Comparison of ENCODE assay signal across 22 mouse cellular contexts in the genomic region with DNA sequence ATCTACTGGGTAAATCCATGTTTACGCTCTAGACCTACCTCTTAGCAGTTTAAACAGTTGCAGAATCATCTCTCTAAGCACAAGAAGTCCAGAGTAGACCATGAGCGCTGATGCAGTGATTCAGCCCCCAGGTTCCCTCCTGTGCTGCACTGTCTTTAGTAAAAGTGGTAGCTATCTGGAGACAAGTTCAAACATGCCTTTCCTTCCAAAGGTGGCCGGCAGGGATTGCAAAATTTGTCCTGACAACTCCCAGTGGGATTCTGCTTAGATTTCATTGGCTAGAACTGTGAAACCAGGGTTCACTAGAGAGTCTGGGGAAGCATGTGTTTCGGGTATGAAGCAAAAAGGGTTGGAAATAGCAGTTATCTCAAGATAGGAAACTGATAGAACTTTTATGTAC.
DNase-seq lines count a peak whose midpoint lies in the region; ATAC-seq and TF ChIP-seq lines count a peak whose summit lies in the region.
"Had no signal": no experiment of that assay in that cellular context is flagged by ENCODE, and none has a peak within 500 bp of the region (broad histone marks: within the 10 kb centered on the region; RNA-seq: fewer than 3 reads in every experiment).

No protein-coding gene starts in this region.

- H3K4me1 ChIP-seq in liver, adult 2 months (ENCODE audit: control insufficient read depth, insufficient read depth, low read length), result peaks cover 2% of the 10 kb centered on the region; the same call in 1 of the 2 replicates
- H3K4me1 ChIP-seq in liver, embryonic 12.5 days, result no peaks in the 10 kb centered on the region
- no peaks in the 10 kb centered on the region for H3K4me1 ChIP-seq in hindbrain, embryonic 10.5 days (replicated peaks)
- H3K4me1 ChIP-seq: embryonic facial prominence, embryonic 15.5 days; forebrain, embryonic 15.5 days; liver, embryonic 13.5 days; lung, embryonic 15.5 days; midbrain, embryonic 13.5 days had no signal

- peaks cover 31% of the 10 kb centered on the region for H3K36me3 ChIP-seq in liver, adult 2 months (ENCODE audit: control insufficient read depth, insufficient read depth, low read length)
- H3K36me3 ChIP-seq in liver, embryonic 12.5 days, result peaks cover 46% of the 10 kb centered on the region
- H3K36me3 ChIP-seq in hindbrain, embryonic 10.5 days, result peaks cover 45% of the 10 kb centered on the region

- intact Hi-C loops in left cerebral cortex, postnatal 14 days (cut with DNase I), result no loop called here

- peak; percentile 42 for DNase-seq in adrenal gland, postnatal 14 days
- DNase-seq in adrenal gland, postnatal 25 days, result no peak
- DNase-seq in liver, adult 2 months (ENCODE audit: extremely low read depth, low read depth, low spot score), result peak; percentile 72
- peak; percentile 76 for DNase-seq in adipocyte (ENCODE audit: low spot score)
- no peak for DNase-seq in hindbrain, embryonic 10.5 days (ENCODE audit: low spot score)
- DNase-seq in left cerebral cortex, postnatal 14 days (ENCODE audit: low spot score in 2 of 2), result no peak
- DNase-seq: cerebellum, adult 11-12 months; cerebellum, postnatal 14 days; kidney, postnatal 4 days; liver, embryonic 13.5 days; lung, postnatal 36 days; right cerebral cortex, postnatal 14 days had no signal

- TF ChIP-seq CTCF in liver, adult 2 months (IDR thresholded peaks at IDR 0.05; ENCODE audit: low read depth, low read length), result no peak

- no peaks in the 10 kb centered on the region for H3K27me3 ChIP-seq in liver, adult 2 months (ENCODE audit: control insufficient read depth, insufficient read depth, low read length)
- no peaks in the 10 kb centered on the region for H3K27me3 ChIP-seq in liver, embryonic 12.5 days (replicated peaks)
- H3K27me3 ChIP-seq in hindbrain, embryonic 10.5 days (ENCODE audit: insufficient read depth, poor library complexity, severe bottlenecking), result no peaks in the 10 kb centered on the region
- H3K27me3 ChIP-seq: embryonic facial prominence, embryonic 15.5 days; forebrain, embryonic 15.5 days; liver, embryonic 13.5 days; lung, embryonic 15.5 days; megakaryocyte, embryonic 14.5 days; midbrain, embryonic 13.5 days had no signal

- H3K9ac ChIP-seq in liver, adult 2 months (ENCODE audit: low read depth, low read length), result no peak overlapping the region
- H3K9ac ChIP-seq in liver, embryonic 12.5 days, result no peak overlapping the region
- H3K9ac ChIP-seq: embryonic facial prominence, embryonic 15.5 days; forebrain, embryonic 15.5 days; liver, embryonic 13.5 days; lung, embryonic 15.5 days; midbrain, embryonic 13.5 days had no signal

- no peak overlapping the region for H3K4me2 ChIP-seq in liver, embryonic 12.5 days
- H3K4me2 ChIP-seq: embryonic facial prominence, embryonic 15.5 days; forebrain, embryonic 15.5 days; heart, embryonic 11.5 days; liver, embryonic 13.5 days; lung, embryonic 15.5 days; midbrain, embryonic 13.5 days had no signal

- WGBS in liver, adult 2 months, result 28% methylated on average over 4 of the region's 4 CpGs
- 87% methylated on average over 4 of the region's 4 CpGs for WGBS in liver, embryonic 12.5 days (ENCODE audit: insufficient replicate concordance)
- 81% methylated on average over 4 of the region's 4 CpGs for WGBS in hindbrain, embryonic 10.5 days

- H3K9me3 ChIP-seq in liver, embryonic 12.5 days (replicated peaks), result no peaks in the 10 kb centered on the region
- H3K9me3 ChIP-seq in hindbrain, embryonic 10.5 days, result no peaks in the 10 kb centered on the region
- H3K9me3 ChIP-seq: embryonic facial prominence, embryonic 15.5 days; forebrain, embryonic 15.5 days; liver, embryonic 13.5 days; lung, embryonic 15.5 days; megakaryocyte, embryonic 14.5 days; midbrain, embryonic 13.5 days had no signal

- peaks cover 3% of the 10 kb centered on the region; the same call in 1 of the 2 replicates for H3K79me2 ChIP-seq in liver, adult 2 months (ENCODE audit: control insufficient read depth, insufficient read depth, low read length)

- no peak for TF ChIP-seq POLR2A in liver, adult 2 months (IDR thresholded peaks at IDR 0.05; ENCODE audit: extremely low read depth, insufficient read depth, low read length)

- no peak overlapping the region for H3K27ac ChIP-seq in liver, adult 2 months (replicated peaks; ENCODE audit: insufficient read depth, low read depth, low read length)
- no peak overlapping the region for H3K27ac ChIP-seq in liver, embryonic 12.5 days
- no peak overlapping the region for H3K27ac ChIP-seq in hindbrain, embryonic 10.5 days
- H3K27ac ChIP-seq: embryonic facial prominence, embryonic 15.5 days; forebrain, embryonic 15.5 days; hindbrain, postnatal 0 days; liver, embryonic 13.5 days; lung, embryonic 15.5 days; midbrain, embryonic 13.5 days; stomach, postnatal 0 days had no signal

- ATAC-seq in liver, embryonic 12.5 days, result no peak
- ATAC-seq: forebrain, embryonic 15.5 days; hindbrain, postnatal 0 days; intestine, postnatal 0 days; midbrain, embryonic 13.5 days had no signal

- no peak overlapping the region for H3K4me3 ChIP-seq in liver, adult 2 months (ENCODE audit: insufficient read depth, low read depth, low read length)
- no peak overlapping the region for H3K4me3 ChIP-seq in liver, embryonic 12.5 days
- H3K4me3 ChIP-seq in hindbrain, embryonic 10.5 days, result no peak overlapping the region
- H3K4me3 ChIP-seq: embryonic facial prominence, embryonic 15.5 days; forebrain, embryonic 15.5 days; liver, embryonic 13.5 days; lung, embryonic 15.5 days; megakaryocyte, embryonic 14.5 days; midbrain, embryonic 13.5 days had no signal

Comparison
In these comparisons a context has a peak if more than half of its experiments do, and no peak if none do; other contexts are left out.
1. DNase-seq: peak in adrenal gland, postnatal 14 days (single experiment), liver, adult 2 months (single experiment) and adipocyte (single experiment); none in adrenal gland, postnatal 25 days (single experiment), hindbrain, embryonic 10.5 days (single experiment) and left cerebral cortex, postnatal 14 days (0 of 2).